Mouse (Mus musculus): ENCODE results near the gene Myt1l. TPM values are rescaled to one million over a fixed set of nuclear protein-coding genes. Genes with fewer than 3 reads are reported as not detected.

Gene Myt1l
- polyA plus RNA-seq, 1 experiment from 2014 or later, result 12.1 TPM

DNA sequence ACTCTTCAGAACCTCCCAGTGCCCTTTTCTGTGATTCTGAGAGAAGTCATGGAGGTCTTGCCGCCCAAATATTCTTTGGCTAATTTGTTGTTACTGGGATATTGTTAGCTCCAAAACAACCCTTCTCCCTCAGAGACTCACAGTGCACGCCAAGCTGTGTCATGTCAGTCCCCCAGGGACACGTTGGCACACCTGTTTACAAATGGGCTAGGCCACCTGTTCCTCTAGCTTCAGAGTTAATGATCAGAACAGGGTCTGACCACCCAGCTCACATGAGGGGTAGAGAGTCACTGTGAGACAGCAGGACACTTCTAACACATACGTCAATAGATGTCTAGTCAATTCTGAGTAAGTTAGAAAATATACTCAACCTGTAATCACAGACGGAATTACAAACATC lies 12.6 kb downstream of the Myt1l start:
- Histone ChIP-seq H3K27me3 (ENCODE audit: insufficient read depth, poor library complexity, severe bottlenecking) (peaks cover 23% of the 10 kb centered on the region), H3K9me3 (no peaks in the 10 kb centered on the region), H3K4me1 (replicated peaks) (peaks cover 17% of the 10 kb centered on the region), H3K4me3 (no peak overlapping the region), H3K27ac (no peak overlapping the region), H3K36me3 (no peaks in the 10 kb centered on the region)
- 85% methylated on average over 5 of the region's 5 CpGs for WGBS
- no peak for DNase-seq (ENCODE audit: low spot score)

DNA sequence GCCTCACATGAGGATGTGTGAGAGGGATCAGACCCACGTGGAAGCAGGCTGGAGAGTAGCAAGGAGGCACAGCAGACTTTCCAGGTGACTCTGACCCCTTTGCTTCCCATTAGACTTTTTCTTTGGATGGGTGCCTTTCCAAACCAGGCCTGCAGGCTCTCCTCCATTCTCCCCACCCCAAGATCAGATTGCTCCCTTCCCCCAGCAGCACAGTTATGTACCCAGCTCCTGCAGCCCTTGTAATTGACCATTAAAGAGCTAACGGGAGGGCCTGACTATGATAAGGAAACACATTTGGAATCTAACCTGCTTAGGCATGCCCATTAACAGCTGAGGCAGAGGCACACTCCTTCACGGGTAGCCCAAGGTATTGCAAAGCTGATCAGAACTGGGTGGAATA lies 17.9 kb downstream of the Myt1l start:
- DNase-seq (ENCODE audit: low spot score), result no peak
- Histone ChIP-seq H3K36me3 (no peaks in the 10 kb centered on the region), H3K4me1 (replicated peaks) (0 out of 2 replicates have a peak, but pooled peaks cover 8% of the 10 kb centered on the region), H3K27me3 (ENCODE audit: insufficient read depth, poor library complexity, severe bottlenecking) (no peaks in the 10 kb centered on the region), H3K27ac (no peak overlapping the region), H3K4me3 (no peak overlapping the region), H3K9me3 (no peaks in the 10 kb centered on the region)
- WGBS, result 67% methylated on average over 3 of the region's 3 CpGs

DNA sequence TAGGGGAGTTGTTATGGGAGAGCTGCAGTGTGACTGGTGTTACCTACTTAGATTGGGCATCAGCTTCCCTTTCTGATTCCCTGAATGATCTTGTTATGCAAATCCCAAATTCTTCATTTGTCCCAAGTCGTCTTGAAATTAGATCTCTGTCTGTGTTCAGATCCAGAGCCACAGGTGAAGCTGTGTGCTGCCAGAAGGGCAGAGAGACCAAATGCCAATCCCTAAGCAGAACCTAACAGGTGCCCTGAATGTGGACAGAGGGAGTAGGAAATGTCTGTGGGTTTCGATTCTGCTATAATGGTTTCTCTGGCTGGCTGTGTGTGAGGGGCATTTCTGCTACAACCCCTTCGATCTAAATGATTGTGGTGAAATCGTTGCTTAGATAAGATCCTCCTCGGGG lies 18.9 kb downstream of the Myt1l start:
- Histone ChIP-seq H3K27ac (no peak overlapping the region), H3K9me3 (no peaks in the 10 kb centered on the region), H3K27me3 (ENCODE audit: insufficient read depth, poor library complexity, severe bottlenecking) (no peaks in the 10 kb centered on the region), H3K4me1 (replicated peaks) (0 out of 2 replicates have a peak, but pooled peaks cover 8% of the 10 kb centered on the region), H3K36me3 (no peaks in the 10 kb centered on the region), H3K4me3 (no peak overlapping the region)
- DNase-seq (ENCODE audit: low spot score), result no peak
- WGBS, result 81% methylated on average over 5 of the region's 5 CpGs

DNA sequence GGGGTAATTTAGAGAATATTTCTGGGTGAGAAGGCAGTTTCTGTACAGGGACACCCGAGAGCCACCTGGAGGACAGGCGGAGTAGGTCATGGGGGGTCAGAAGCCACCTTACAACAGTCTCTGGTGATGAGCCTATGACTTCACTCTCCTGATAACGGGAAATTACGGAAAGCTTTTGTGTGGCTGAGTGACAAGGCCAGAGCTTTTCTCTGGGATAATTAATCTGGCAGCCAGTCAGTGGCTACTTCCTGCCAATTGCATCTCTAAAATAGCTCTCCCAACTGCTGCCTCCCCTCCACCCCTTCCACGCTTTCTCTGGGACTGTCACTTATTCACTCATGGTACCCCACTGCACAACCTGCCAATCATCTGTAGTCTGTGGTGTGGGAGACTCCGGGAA lies 19.6 kb downstream of the Myt1l start:
- Histone ChIP-seq H3K4me3 (no peak overlapping the region), H3K27ac (peak overlapping the region; percentile 53), H3K27me3 (ENCODE audit: insufficient read depth, poor library complexity, severe bottlenecking) (no peaks in the 10 kb centered on the region), H3K4me1 (replicated peaks) (0 out of 2 replicates have a peak, but pooled peaks cover 8% of the 10 kb centered on the region), H3K9me3 (no peaks in the 10 kb centered on the region), H3K36me3 (no peaks in the 10 kb centered on the region)
- 69% methylated on average over 6 of the region's 6 CpGs for WGBS
- no peak for DNase-seq (ENCODE audit: low spot score)

DNA sequence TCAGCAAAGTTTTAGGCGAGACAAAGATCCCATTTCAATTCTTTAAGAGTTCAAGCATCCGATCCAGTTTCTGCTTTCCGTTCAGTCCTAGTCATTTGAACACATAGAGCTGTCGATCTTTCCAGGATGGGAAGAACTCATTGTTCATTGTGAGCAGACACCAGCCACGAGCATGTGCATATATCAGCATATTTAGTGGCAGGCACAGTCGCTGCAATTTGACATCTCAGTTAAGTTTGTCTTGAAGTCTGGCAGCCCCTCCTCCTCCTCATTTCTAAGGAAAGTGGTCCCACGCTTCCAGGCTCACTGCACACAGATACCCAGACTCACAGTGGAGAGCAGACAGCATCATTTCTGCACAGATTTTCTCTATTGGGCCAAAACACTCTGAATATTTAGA lies 25.0 kb downstream of the Myt1l start:
- Histone ChIP-seq H3K4me3 (no peak overlapping the region), H3K4me1 (replicated peaks) (peaks cover 2% of the 10 kb centered on the region; the same call in 1 of the 2 replicates), H3K9me3 (no peaks in the 10 kb centered on the region), H3K27ac (no peak overlapping the region), H3K36me3 (no peaks in the 10 kb centered on the region), H3K27me3 (ENCODE audit: insufficient read depth, poor library complexity, severe bottlenecking) (no peaks in the 10 kb centered on the region)
- WGBS, result 59% methylated on average over 7 of the region's 7 CpGs
- DNase-seq (ENCODE audit: low spot score), result peak; percentile 7

DNA sequence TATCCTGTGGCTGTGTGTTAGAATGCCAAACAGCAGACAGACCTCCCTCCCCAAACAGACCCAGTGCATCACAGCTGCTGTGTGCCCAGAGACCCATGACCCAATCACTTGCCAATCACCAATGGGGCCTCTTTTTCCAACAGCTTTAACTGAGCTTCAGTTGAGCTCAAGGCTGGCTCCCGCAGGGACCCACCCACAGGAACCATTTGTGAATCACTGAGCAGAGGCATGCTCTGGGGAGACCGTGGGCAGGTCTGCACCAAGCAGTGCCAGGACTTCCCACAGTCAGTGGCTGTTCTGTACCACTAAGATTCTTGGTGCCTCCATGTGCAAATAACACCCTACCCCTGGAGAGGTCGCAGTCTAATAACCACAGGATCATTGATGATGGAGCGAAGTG lies 27.5 kb downstream of the Myt1l start:
- Histone ChIP-seq H3K36me3 (no peaks in the 10 kb centered on the region), H3K27me3 (ENCODE audit: insufficient read depth, poor library complexity, severe bottlenecking) (no peaks in the 10 kb centered on the region)
- 77% methylated on average over 4 of the region's 4 CpGs for WGBS

DNA sequence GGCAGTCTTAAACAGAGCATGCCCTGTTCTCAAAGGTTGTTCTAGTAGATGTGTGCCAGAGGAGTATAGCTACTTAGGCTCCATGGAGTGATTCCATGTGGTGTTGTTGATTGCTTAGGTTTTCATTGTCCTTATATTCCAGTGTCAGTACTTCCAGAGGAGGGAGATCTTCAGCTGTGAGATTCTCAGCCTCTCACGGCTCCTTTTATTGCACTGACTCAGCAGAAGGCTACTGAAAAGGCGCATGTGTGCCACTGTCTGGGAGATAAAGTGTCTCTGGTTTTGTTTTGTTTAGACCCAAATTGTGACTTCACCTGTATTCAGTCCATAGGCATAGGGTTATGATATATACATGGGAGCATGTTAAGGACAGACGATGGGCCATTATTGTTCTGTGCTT lies 28.2 kb downstream of the Myt1l start:
- no peaks in the 10 kb centered on the region for H3K9me3 ChIP-seq
- no peaks in the 10 kb centered on the region for H3K27me3 ChIP-seq (ENCODE audit: insufficient read depth, poor library complexity, severe bottlenecking)
- H3K4me3 ChIP-seq, result no peak overlapping the region
- DNase-seq (ENCODE audit: low spot score), result no peak
- no peak overlapping the region for H3K27ac ChIP-seq
- 82% methylated on average over 3 of the region's 3 CpGs for WGBS
- no peaks in the 10 kb centered on the region; the same call in 1 of the 2 replicates for H3K4me1 ChIP-seq (replicated peaks)
- H3K36me3 ChIP-seq, result no peaks in the 10 kb centered on the region

More for the DNA sequence above, 27.5 kb downstream of the Myt1l start:
- Histone ChIP-seq H3K4me3 (no peak overlapping the region), H3K27ac (no peak overlapping the region), H3K9me3 (no peaks in the 10 kb centered on the region), H3K4me1 (replicated peaks) (no peaks in the 10 kb centered on the region; the same call in 1 of the 2 replicates)
- DNase-seq (ENCODE audit: low spot score), result no peak

DNA sequence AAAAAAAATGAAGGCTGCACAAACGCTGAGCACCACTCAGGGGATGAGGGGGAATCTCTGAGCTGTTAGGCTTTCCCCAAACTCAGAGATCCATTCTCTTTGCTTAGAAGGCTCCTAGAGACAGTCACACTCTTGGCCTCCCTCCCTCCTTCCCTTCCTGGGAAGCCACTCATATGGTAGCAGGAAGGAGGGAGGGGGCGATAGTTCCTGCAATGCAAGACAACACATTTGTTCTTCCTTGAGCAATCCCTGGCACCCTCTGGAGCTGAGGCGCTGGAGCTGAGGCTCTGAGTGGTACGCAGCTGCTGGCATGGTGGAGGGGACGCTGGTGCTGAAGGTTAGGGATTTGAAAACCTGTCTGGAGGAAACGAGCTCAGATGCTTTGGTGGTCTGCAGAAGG lies 28.7 kb downstream of the Myt1l start:
- WGBS, result 62% methylated on average over 6 of the region's 6 CpGs
- Histone ChIP-seq H3K27me3 (ENCODE audit: insufficient read depth, poor library complexity, severe bottlenecking) (no peaks in the 10 kb centered on the region), H3K27ac (no peak overlapping the region), H3K36me3 (no peaks in the 10 kb centered on the region), H3K9me3 (no peaks in the 10 kb centered on the region), H3K4me1 (replicated peaks) (no peaks in the 10 kb centered on the region; the same call in 1 of the 2 replicates), H3K4me3 (no peak overlapping the region)
- no peak for DNase-seq (ENCODE audit: low spot score)

DNA sequence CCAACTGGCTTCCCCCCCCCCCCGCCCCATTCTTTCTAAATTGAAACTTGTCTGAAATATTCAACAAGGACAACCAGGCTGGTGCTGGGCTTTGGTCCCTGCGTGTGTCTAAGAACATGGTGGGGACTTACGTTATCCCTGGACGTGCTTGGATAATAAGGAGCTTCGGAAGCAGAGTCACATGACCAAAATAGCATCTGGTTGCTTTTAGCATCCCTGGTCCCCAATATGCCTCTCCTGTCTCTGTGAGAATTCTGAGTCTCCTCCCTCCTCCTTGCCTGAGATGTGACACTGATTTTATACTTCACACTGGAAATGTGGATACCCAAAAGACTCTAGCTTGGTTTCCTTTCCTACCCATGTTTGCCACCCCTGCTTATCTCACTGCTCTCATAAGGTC lies 31.6 kb downstream of the Myt1l start:
- no peak overlapping the region for H3K4me3 ChIP-seq
- no peak for DNase-seq (ENCODE audit: low spot score)
- H3K27ac ChIP-seq, result no peak overlapping the region
- H3K36me3 ChIP-seq, result no peaks in the 10 kb centered on the region
- H3K4me1 ChIP-seq (replicated peaks), result no peaks in the 10 kb centered on the region
- no peaks in the 10 kb centered on the region for H3K27me3 ChIP-seq (ENCODE audit: insufficient read depth, poor library complexity, severe bottlenecking)
- 87% methylated on average over 5 of the region's 5 CpGs for WGBS
- no peaks in the 10 kb centered on the region for H3K9me3 ChIP-seq

DNA sequence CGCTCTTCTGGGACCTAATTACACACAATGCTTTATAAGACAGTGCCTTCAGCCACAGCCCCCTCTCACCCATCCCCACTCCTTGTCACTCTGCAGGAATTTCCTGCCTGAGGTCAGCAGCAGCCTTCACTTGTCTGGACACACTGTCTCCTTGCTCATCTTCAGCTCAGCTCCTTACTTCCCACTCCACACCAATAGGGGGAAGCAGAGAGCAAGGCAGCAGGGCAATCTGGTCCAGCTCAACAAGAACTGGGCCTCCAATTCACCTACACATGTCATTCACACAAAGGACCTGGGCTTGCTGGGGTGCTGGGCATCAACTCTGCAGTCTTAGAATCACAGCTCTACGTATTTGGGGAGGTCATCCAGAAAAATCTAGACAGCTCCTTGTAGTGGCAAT lies 33.0 kb downstream of the Myt1l start:
- 81% methylated on average over 2 of the region's 2 CpGs for WGBS
- no peaks in the 10 kb centered on the region for H3K27me3 ChIP-seq (ENCODE audit: insufficient read depth, poor library complexity, severe bottlenecking)
- H3K36me3 ChIP-seq, result no peaks in the 10 kb centered on the region
- DNase-seq (ENCODE audit: low spot score), result no peak
- H3K4me3 ChIP-seq, result no peak overlapping the region
- no peaks in the 10 kb centered on the region for H3K4me1 ChIP-seq (replicated peaks)
- no peaks in the 10 kb centered on the region for H3K9me3 ChIP-seq
- no peak overlapping the region; the same call in 1 of the 2 replicates for H3K27ac ChIP-seq

DNA sequence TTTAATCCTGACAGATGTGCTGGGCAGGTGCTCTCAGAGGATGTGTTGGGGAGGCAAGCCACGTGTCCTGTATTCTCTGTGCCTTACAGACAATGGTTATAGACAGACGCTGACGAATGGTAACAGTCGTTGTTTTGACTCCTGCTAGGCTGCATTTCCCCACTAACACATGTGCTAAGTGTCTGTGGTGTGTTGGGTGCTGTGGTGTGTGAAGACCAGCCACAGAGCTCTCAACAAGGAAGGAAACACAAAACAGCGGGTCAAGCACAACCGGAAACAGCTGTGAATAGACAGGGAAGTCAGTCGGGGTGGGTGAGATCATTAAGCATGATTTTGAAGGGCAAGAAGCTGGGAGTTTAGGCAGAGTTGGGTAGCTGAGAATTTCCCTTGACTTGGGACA lies 41.1 kb downstream of the Myt1l start:
- Histone ChIP-seq H3K27me3 (ENCODE audit: insufficient read depth, poor library complexity, severe bottlenecking) (no peaks in the 10 kb centered on the region), H3K27ac (no peak overlapping the region), H3K9me3 (no peaks in the 10 kb centered on the region), H3K4me1 (replicated peaks) (no peaks in the 10 kb centered on the region), H3K36me3 (no peaks in the 10 kb centered on the region), H3K4me3 (no peak overlapping the region)
- no peak for DNase-seq (ENCODE audit: low spot score)
- 81% methylated on average over 7 of the region's 7 CpGs for whole genome bisulfite sequencing

DNA sequence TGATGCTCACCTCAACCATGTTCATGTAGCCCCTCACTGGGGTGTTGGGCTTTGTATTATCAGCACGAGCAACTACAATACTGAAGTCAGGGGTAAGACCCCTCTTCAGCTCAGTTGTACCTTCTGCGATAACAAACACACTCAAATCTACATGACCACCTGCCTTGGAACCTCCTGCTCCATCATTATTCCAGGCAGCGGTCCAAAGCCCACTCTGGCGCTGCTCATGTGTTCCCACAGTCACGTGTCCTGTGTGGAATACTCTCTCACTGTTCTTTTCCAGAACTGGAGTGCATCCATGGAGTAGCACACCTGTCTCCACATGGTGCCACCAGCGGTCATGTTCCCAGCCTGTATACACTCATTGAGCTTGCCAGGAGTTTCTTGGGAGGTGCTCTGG lies 42.2 kb downstream of the Myt1l start:
- Histone ChIP-seq H3K36me3 (no peaks in the 10 kb centered on the region), H3K9me3 (no peaks in the 10 kb centered on the region), H3K27ac (no peak overlapping the region), H3K4me3 (no peak overlapping the region), H3K4me1 (replicated peaks) (no peaks in the 10 kb centered on the region), H3K27me3 (ENCODE audit: insufficient read depth, poor library complexity, severe bottlenecking) (no peaks in the 10 kb centered on the region)
- no peak for DNase-seq (ENCODE audit: low spot score)
- WGBS, result 87% methylated on average over 6 of the region's 6 CpGs

DNA sequence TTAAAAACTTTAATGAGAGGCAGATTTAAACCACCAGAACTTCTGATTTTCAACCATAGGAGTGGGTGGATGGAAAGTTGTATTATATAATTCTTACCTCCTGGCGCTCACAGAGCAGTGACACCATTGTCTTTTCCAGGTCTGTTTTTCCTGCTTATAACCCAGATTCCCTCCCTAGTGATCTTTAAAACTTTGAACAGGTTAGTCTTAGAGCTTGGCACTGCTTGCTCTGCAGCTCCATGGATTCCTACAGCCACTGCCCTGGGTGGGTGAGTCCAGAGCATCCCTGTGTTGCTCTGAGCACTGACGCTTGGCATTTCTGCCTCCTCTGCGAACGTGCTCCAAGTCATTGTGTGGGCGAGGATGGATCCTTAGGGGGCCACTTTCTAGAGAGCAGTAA lies 43.4 kb downstream of the Myt1l start:
- H3K9me3 ChIP-seq, result no peaks in the 10 kb centered on the region
- no peaks in the 10 kb centered on the region for H3K27me3 ChIP-seq (ENCODE audit: insufficient read depth, poor library complexity, severe bottlenecking)
- WGBS, result 83% methylated on average over 5 of the region's 5 CpGs
- H3K27ac ChIP-seq, result no peak overlapping the region
- no peaks in the 10 kb centered on the region for H3K36me3 ChIP-seq
- DNase-seq (ENCODE audit: low spot score), result no peak
- H3K4me1 ChIP-seq (replicated peaks), result no peaks in the 10 kb centered on the region
- no peak overlapping the region for H3K4me3 ChIP-seq

DNA sequence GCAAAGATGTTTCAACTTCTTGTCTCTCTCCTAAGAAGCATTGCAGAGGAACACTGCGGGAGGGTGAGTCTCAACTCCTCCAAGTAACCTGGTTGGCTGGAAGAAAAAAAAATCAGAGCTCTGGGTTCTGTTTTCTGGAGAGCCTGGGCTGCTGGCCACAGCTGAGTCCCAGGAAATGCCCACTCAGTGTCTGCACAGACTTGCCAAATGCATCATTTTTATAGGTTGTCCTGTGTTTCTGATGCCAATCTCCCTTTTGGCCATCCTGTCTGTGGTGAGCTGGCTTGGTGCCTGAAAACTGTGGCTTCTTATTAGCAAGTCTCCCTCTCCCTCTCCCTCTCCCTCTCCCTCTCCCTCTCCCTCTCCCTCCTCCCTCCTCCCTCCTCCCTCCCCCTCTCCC lies 65.6 kb downstream of the Myt1l start:
- DNase-seq (ENCODE audit: low spot score), result no peak
- no peak overlapping the region for H3K27ac ChIP-seq
- H3K9me3 ChIP-seq, result peaks cover 14% of the 10 kb centered on the region; the same call in 1 of the 2 replicates
- H3K4me1 ChIP-seq (replicated peaks), result no peaks in the 10 kb centered on the region
- H3K4me3 ChIP-seq, result no peak overlapping the region
- H3K36me3 ChIP-seq, result peaks cover 9% of the 10 kb centered on the region; the same call in 1 of the 2 replicates
- 86% methylated on average over 1 of the region's 1 CpGs for WGBS
- H3K27me3 ChIP-seq (ENCODE audit: insufficient read depth, poor library complexity, severe bottlenecking), result no peaks in the 10 kb centered on the region
